10 mouse cellular contexts compared by ENCODE assay signal in genomic region chr2:127655419-127655818, GRCm38 (mm10). TPM values are rescaled to one million over a fixed set of nuclear protein-coding genes. Genes with fewer than 3 reads are reported as not detected.
A peak's percentile ranks its signal among the peaks of the same experiment; 100 is the strongest.
DNase-seq lines count a peak whose midpoint lies in the region; ATAC-seq lines count a peak whose summit lies in the region.
"Had no signal": no experiment of that assay in that cellular context is flagged by ENCODE, and none has a peak within 500 bp of the region (broad histone marks: within the 10 kb centered on the region; RNA-seq: fewer than 3 reads in every experiment).

No protein-coding gene starts in this region.

- H3K9me3 ChIP-seq in heart, embryonic 12.5 days (replicated peaks) = no peaks in the 10 kb centered on the region
- H3K9me3 ChIP-seq in embryonic facial prominence, embryonic 13.5 days = no peaks in the 10 kb centered on the region
- no peaks in the 10 kb centered on the region for H3K9me3 ChIP-seq in kidney, embryonic 15.5 days (replicated peaks)
- no peaks in the 10 kb centered on the region for H3K9me3 ChIP-seq in neural tube, embryonic 13.5 days
- H3K9me3 ChIP-seq: G1E had no signal

- peaks cover 73% of the 10 kb centered on the region for H3K27me3 ChIP-seq in heart, embryonic 12.5 days (replicated peaks)
- peaks cover 84% of the 10 kb centered on the region for H3K27me3 ChIP-seq in embryonic facial prominence, embryonic 13.5 days
- H3K27me3 ChIP-seq in kidney, embryonic 15.5 days = peaks cover 60% of the 10 kb centered on the region
- peaks cover 64% of the 10 kb centered on the region for H3K27me3 ChIP-seq in neural tube, embryonic 13.5 days

- H3K4me1 ChIP-seq in heart, embryonic 12.5 days (replicated peaks) = peaks cover 13% of the 10 kb centered on the region
- peaks cover 9% of the 10 kb centered on the region for H3K4me1 ChIP-seq in embryonic facial prominence, embryonic 13.5 days
- H3K4me1 ChIP-seq in kidney, embryonic 15.5 days = peaks cover 30% of the 10 kb centered on the region
- H3K4me1 ChIP-seq in neural tube, embryonic 13.5 days (replicated peaks) = peaks cover 13% of the 10 kb centered on the region

- ATAC-seq in heart, embryonic 12.5 days (ENCODE audit: insufficient number of reproducible peaks, low FRiP score) = no peak
- no peak for ATAC-seq in embryonic facial prominence, embryonic 13.5 days (ENCODE audit: insufficient number of reproducible peaks, insufficient read depth, low FRiP score, low TSS enrichment, low read depth)
- no peak for ATAC-seq in kidney, embryonic 15.5 days (replicated peaks; ENCODE audit: low FRiP score)
- no peak for ATAC-seq in neural tube, embryonic 13.5 days (ENCODE audit: low read depth)
- no peak for ATAC-seq in megakaryocyte progenitor cell, adult 5-6 weeks (replicated peaks; ENCODE audit: poor library complexity)

- H3K4me2 ChIP-seq in heart, embryonic 12.5 days = peak overlapping the region; percentile 96
- H3K4me2 ChIP-seq in embryonic facial prominence, embryonic 13.5 days = no peak overlapping the region
- peak overlapping the region; percentile 82 for H3K4me2 ChIP-seq in kidney, embryonic 15.5 days
- H3K4me2 ChIP-seq in neural tube, embryonic 13.5 days = peak overlapping the region; percentile 74

- no peak overlapping the region for H3K27ac ChIP-seq in heart, embryonic 12.5 days (ENCODE audit: poor library complexity, severe bottlenecking)
- no peak overlapping the region for H3K27ac ChIP-seq in embryonic facial prominence, embryonic 13.5 days
- H3K27ac ChIP-seq in kidney, embryonic 15.5 days = peak overlapping the region; percentile 82
- H3K27ac ChIP-seq in neural tube, embryonic 13.5 days (replicated peaks) = no peak overlapping the region

- WGBS in heart, embryonic 12.5 days = 11% methylated on average over 9 of the region's 9 CpGs
- 4% methylated on average over 9 of the region's 9 CpGs for WGBS in embryonic facial prominence, embryonic 13.5 days
- 3% methylated on average over 9 of the region's 9 CpGs for WGBS in kidney, embryonic 15.5 days
- 5% methylated on average over 9 of the region's 9 CpGs for WGBS in neural tube, embryonic 13.5 days

- H3K9ac ChIP-seq in heart, embryonic 12.5 days = no peak overlapping the region
- no peak overlapping the region for H3K9ac ChIP-seq in embryonic facial prominence, embryonic 13.5 days
- H3K9ac ChIP-seq in kidney, embryonic 15.5 days = peak overlapping the region; percentile 23; the same call in 1 of the 2 replicates
- no peak overlapping the region for H3K9ac ChIP-seq in neural tube, embryonic 13.5 days

- H3K36me3 ChIP-seq in heart, embryonic 12.5 days = no peaks in the 10 kb centered on the region
- no peaks in the 10 kb centered on the region for H3K36me3 ChIP-seq in embryonic facial prominence, embryonic 13.5 days
- no peaks in the 10 kb centered on the region for H3K36me3 ChIP-seq in kidney, embryonic 15.5 days
- H3K36me3 ChIP-seq in neural tube, embryonic 13.5 days = no peaks in the 10 kb centered on the region
- H3K36me3 ChIP-seq: G1E had no signal

- intact Hi-C loops in heart, postnatal 14 days (cut with DNase I) = no loop called here

- peak overlapping the region; percentile 57 for H3K4me3 ChIP-seq in heart, embryonic 12.5 days
- peak overlapping the region; percentile 37; the same call in 1 of the 2 replicates for H3K4me3 ChIP-seq in embryonic facial prominence, embryonic 13.5 days
- peak overlapping the region; percentile 49 for H3K4me3 ChIP-seq in kidney, embryonic 15.5 days (replicated peaks)
- peak overlapping the region; percentile 45 for H3K4me3 ChIP-seq in neural tube, embryonic 13.5 days

- DNase-seq in heart, postnatal 14 days = no peak
- DNase-seq in thymus, postnatal 4 days = no peak
- no peak for DNase-seq in frontal cortex, postnatal 25 days (ENCODE audit: low spot score in 2 of 2)

RNA-seq across cellular contexts. Expression of gene Mal, which starts 1.1 kb away (rescaled TPM):
- polyA plus RNA-seq in heart, embryonic 12.5 days (2016; fragmentation: Nextera tagmentation; extraction: Ambion mirVana) = 1.1 and 1.5 TPM in 2 replicates
- total RNA-seq in heart, postnatal 14 days (2021) = 1 to 10 TPM; 2.5 to 3.6 TPM
- 1.9 and 2.1 TPM in 2 replicates for polyA plus RNA-seq in embryonic facial prominence, embryonic 13.5 days (2015; fragmentation: Nextera tagmentation; extraction: Ambion mirVana)
- 38.4 and 47.3 TPM in 2 replicates for polyA plus RNA-seq in kidney, embryonic 15.5 days (2015; fragmentation: Nextera tagmentation; extraction: Ambion mirVana)
- polyA plus RNA-seq in neural tube, embryonic 13.5 days (2015; fragmentation: Nextera tagmentation; extraction: Ambion mirVana) = 3.9 and 4.3 TPM in 2 replicates
- total RNA-seq in megakaryocyte progenitor cell, adult 5-6 weeks (2015) = not detected in 2 replicates
- not detected in 2 replicates for total RNA-seq in megakaryocyte progenitor cell, adult 5-6 weeks (2017)
- total RNA-seq: common myeloid progenitor, adult 5-6 weeks; G1E had no signal
- polyA plus RNA-seq: G1E had no signal
